Mouse (Mus musculus): ENCODE measurements around the gene Tmem130.

- TF ChIP-seq USF1 (IDR thresholded peaks at IDR 0.05; ENCODE audit: low read depth) (no peak), POLR2A (IDR thresholded peaks at IDR 0.05; ENCODE audit: insufficient read length, low read depth) (peak; percentile 86), MAX (IDR thresholded peaks at IDR 0.05; ENCODE audit: low read depth) (no peak), POLR2AphosphoS2 (IDR thresholded peaks at IDR 0.05; ENCODE audit: insufficient read length, low read depth) (peak; percentile 72), MYOG (IDR thresholded peaks at IDR 0.05; ENCODE audit: control insufficient read depth in 1 of 3, insufficient read depth in 1 of 3, insufficient read length in 2 of 3, low read depth in 2 of 3) (peak in 1 of 3 experiments; percentile 23), CEBPB (IDR thresholded peaks at IDR 0.05; ENCODE audit: insufficient read depth, poor library complexity, severe bottlenecking) (no peak), REST (IDR thresholded peaks at IDR 0.05; ENCODE audit: insufficient read depth, insufficient read length) (no peak), TCF12 (IDR thresholded peaks at IDR 0.05; ENCODE audit: insufficient read depth, poor library complexity, severe bottlenecking) (no peak), E2F4 (IDR thresholded peaks at IDR 0.05; ENCODE audit: insufficient read depth) (no peak), MYOD1 (IDR thresholded peaks at IDR 0.05; ENCODE audit: control insufficient read depth in 1 of 3, insufficient read length in 2 of 3, low read depth in 2 of 3) (no peak), SRF (IDR thresholded peaks at IDR 0.05; ENCODE audit: control insufficient read depth, insufficient read length, low read depth) (no peak)
These were observed 6.6 kb upstream of the Tmem130 start for GRCm38 (mm10) chr5:144767911-144768841.
